Mouse (Mus musculus) thymus, adult 18-20 months (tissue): ENCODE measurements around the gene Spock1.
"Not testable (repeated sequence)": the region's sequence is repeated elsewhere in the genome, so short reads cannot be mapped to it uniquely, and the experiment has no call there.

Experiments
- DNase-seq, 2 experiments: peaks; one replicate each; pipeline ENCODE4 v3.0.0; 2022; ENCODE audit warnings: mixed read lengths in 2 of 2

The Spock1 gene

GRCm38 (mm10) chr13:57474068-57474467 is 434.1 kb downstream of the Spock1 start:
- DNase-seq: no peak

GRCm38 (mm10) chr13:57470922-57471321 is 437.2 kb downstream of the Spock1 start:
- DNase-seq: not testable (repeated sequence)

GRCm38 (mm10) chr13:57459978-57460377 is 448.2 kb downstream of the Spock1 start:
- DNase-seq: no peak

- no peak for DNase-seq
Measured at GRCm38 (mm10) chr13:57450189-57450821, 457.8 kb downstream of the Spock1 start.

- DNase-seq: no peak
Measured at GRCm38 (mm10) chr13:57448906-57449305, 459.2 kb downstream of the Spock1 start.

- DNase-seq: no peak
Measured at GRCm38 (mm10) chr13:57444977-57445376, 463.2 kb downstream of the Spock1 start.

- DNase-seq: no peak
Measured at GRCm38 (mm10) chr13:57440111-57440510, 468.0 kb downstream of the Spock1 start.

- DNase-seq: no peak
Measured at GRCm38 (mm10) chr13:57435726-57436220, 472.4 kb downstream of the Spock1 start.

- no peak for DNase-seq
Measured at GRCm38 (mm10) chr13:57433848-57434247, 474.3 kb downstream of the Spock1 start.

GRCm38 (mm10) chr13:57431815-57432214 is 476.3 kb downstream of the Spock1 start:
- no peak for DNase-seq

- no peak for DNase-seq
Measured at GRCm38 (mm10) chr13:57428840-57429239, 479.3 kb downstream of the Spock1 start.

- no peak for DNase-seq
Measured at GRCm38 (mm10) chr13:57418781-57419180, 489.4 kb downstream of the Spock1 start.

GRCm38 (mm10) chr13:57414716-57415115 is 493.4 kb downstream of the Spock1 start:
- no peak for DNase-seq

- no peak for DNase-seq
Measured at GRCm38 (mm10) chr13:57407666-57408065, 500.5 kb downstream of the Spock1 start.

GRCm38 (mm10) chr13:57402386-57402785 is 505.7 kb downstream of the Spock1 start:
- DNase-seq: no peak

GRCm38 (mm10) chr13:57372141-57372700 is 535.9 kb downstream of the Spock1 start:
- DNase-seq: no peak
